In the genomic region with DNA sequence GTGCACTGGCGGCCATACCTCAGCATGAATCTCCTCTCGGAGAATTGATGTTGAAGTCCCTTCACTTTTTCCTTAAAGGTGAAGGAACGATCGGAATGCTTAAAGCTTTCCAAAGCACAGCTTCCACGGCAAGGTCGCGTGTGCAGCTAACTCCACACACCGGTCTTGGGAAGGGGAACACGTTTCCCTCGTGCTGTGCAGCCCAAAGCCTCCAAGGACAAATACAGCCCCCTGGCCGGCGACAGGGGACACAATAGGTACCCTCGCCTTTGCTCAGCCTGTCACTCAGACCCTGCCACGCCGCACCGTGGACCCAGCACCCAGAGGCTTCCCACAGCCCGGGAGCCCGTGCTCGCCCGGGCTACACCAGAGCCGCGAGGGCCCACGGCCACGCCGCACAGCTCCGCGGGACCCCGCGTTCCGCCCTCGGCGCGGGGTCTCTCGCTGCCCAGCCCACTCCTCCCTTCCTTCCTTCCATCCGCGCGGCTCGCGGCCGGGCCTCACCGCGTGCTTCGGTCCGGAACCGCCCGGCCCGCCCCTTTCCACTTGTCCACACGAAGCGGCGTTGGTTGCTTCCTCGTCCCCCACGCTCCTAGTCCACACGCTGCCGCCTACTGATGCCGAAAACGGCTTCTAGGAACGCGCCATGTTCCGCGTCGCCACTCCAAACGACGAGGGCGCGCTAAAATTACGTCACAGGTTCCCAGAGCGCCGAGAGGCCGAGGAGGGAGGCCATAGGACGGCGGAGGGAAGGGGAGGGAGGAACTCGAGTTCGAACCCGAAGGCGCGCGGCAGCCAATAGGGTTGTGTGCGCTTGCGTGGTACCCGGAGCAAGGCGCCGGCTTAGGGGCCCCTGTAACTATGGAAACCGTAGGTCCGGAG, we compare ENCODE assay signal across 8 mouse cellular contexts. TPM values are rescaled to one million over a fixed set of nuclear protein-coding genes. Genes with fewer than 3 reads are reported as not detected.
DNase-seq lines count a peak whose midpoint lies in the region; ATAC-seq and TF ChIP-seq lines count a peak whose summit lies in the region.

A gene (minus strand): TSS at position 703 of the 882 bp plus-strand sequence.

- no peaks in the 10 kb centered on the region for H3K36me3 ChIP-seq in embryonic facial prominence, embryonic 14.5 days (ENCODE audit: control insufficient read depth, insufficient read depth, low read length)
- no peaks in the 10 kb centered on the region for H3K36me3 ChIP-seq in heart, adult 2 months (ENCODE audit: control insufficient read depth, insufficient read depth, low read length)
- no peaks in the 10 kb centered on the region for H3K36me3 ChIP-seq in limb, embryonic 13.5 days
- no peaks in the 10 kb centered on the region for H3K36me3 ChIP-seq in midbrain, embryonic 16.5 days (ENCODE audit: control insufficient read depth, insufficient read depth, low read length)

- peak within 1 kb of the TSS; percentile 99 for H3K4me3 ChIP-seq in embryonic facial prominence, embryonic 14.5 days (ENCODE audit: low read depth, low read length)
- H3K4me3 ChIP-seq in heart, adult 2 months = peak within 1 kb of the TSS; percentile 71
- H3K4me3 ChIP-seq in limb, embryonic 13.5 days = peak within 1 kb of the TSS; percentile 98
- peak within 1 kb of the TSS; percentile 98 for H3K4me3 ChIP-seq in midbrain, embryonic 16.5 days (ENCODE audit: low read depth, low read length)

- peak; percentile 95 for DNase-seq in 3T3-L1 (ENCODE audit: low read depth, low spot score)
- DNase-seq in adrenal gland, postnatal 4 days (ENCODE audit: low spot score in 2 of 2) = peak; percentile 66 to 79
- DNase-seq in embryonic facial prominence, embryonic 14.5 days (ENCODE audit: low spot score) = peak; percentile 98
- peak; percentile 89 to 90 for DNase-seq in heart, adult 2 months
- peak; percentile 86 to 89 for DNase-seq in kidney, adult 8-10 months
- peak; percentile 79 to 95 for DNase-seq in spleen, postnatal 10 days (ENCODE audit: low spot score in 2 of 2)

- peak within 1 kb of the TSS; percentile 86 for H3K9ac ChIP-seq in embryonic facial prominence, embryonic 14.5 days (ENCODE audit: low read depth, low read length)
- H3K9ac ChIP-seq in heart, adult 2 months (ENCODE audit: low read depth, low read length) = peak within 1 kb of the TSS; percentile 84
- peak within 1 kb of the TSS; percentile 90 for H3K9ac ChIP-seq in limb, embryonic 13.5 days
- H3K9ac ChIP-seq in midbrain, embryonic 16.5 days (ENCODE audit: low read depth, low read length) = peak within 1 kb of the TSS; percentile 87

- no peaks in the 10 kb centered on the region for H3K27me3 ChIP-seq in embryonic facial prominence, embryonic 14.5 days (replicated peaks; ENCODE audit: control insufficient read depth, insufficient read depth, low read length)
- no peaks in the 10 kb centered on the region for H3K27me3 ChIP-seq in heart, adult 2 months (ENCODE audit: control insufficient read depth, insufficient read depth, low read length)
- no peaks in the 10 kb centered on the region for H3K27me3 ChIP-seq in limb, embryonic 13.5 days
- no peaks in the 10 kb centered on the region for H3K27me3 ChIP-seq in midbrain, embryonic 16.5 days (ENCODE audit: control insufficient read depth, insufficient read depth, low read depth, low read length)

- TF ChIP-seq CTCF in heart, adult 2 months (IDR thresholded peaks at IDR 0.05) = no peak

- no peak for TF ChIP-seq EP300 in heart, adult 2 months (IDR thresholded peaks at IDR 0.05; ENCODE audit: insufficient read depth, low read depth, low read length)

- no peaks in the 10 kb centered on the region for H3K79me2 ChIP-seq in heart, adult 2 months (replicated peaks; ENCODE audit: control insufficient read depth, insufficient read depth, low read length)

- peak within 1 kb of the TSS; percentile 68 for H3K4me2 ChIP-seq in embryonic facial prominence, embryonic 14.5 days (ENCODE audit: low read depth, low read length)
- peak within 1 kb of the TSS; percentile 71 for H3K4me2 ChIP-seq in limb, embryonic 13.5 days (replicated peaks)
- H3K4me2 ChIP-seq in midbrain, embryonic 16.5 days (ENCODE audit: low read length) = peak within 1 kb of the TSS; percentile 74

- peak within 1 kb of the TSS; percentile 87 for H3K27ac ChIP-seq in embryonic facial prominence, embryonic 14.5 days (replicated peaks; ENCODE audit: low read depth, low read length)
- peak within 1 kb of the TSS; percentile 62 for H3K27ac ChIP-seq in heart, adult 2 months
- peak within 1 kb of the TSS; percentile 86 for H3K27ac ChIP-seq in limb, embryonic 13.5 days
- H3K27ac ChIP-seq in midbrain, embryonic 16.5 days (ENCODE audit: low read length) = peak within 1 kb of the TSS; percentile 84

- intact Hi-C loops in heart, adult 2 months (cut with DNase I) = loop anchor here (1.0 kb wide), 1 partner anchor 13 kb away; no protein-coding TSS in a partner anchor

- no peaks in the 10 kb centered on the region for H3K9me3 ChIP-seq in embryonic facial prominence, embryonic 14.5 days (ENCODE audit: control insufficient read depth, low read length)
- H3K9me3 ChIP-seq in limb, embryonic 13.5 days = no peaks in the 10 kb centered on the region
- H3K9me3 ChIP-seq in midbrain, embryonic 16.5 days (replicated peaks; ENCODE audit: control insufficient read depth, low read length, poor library complexity, severe bottlenecking) = no peaks in the 10 kb centered on the region

- peak; percentile 97 for ATAC-seq in embryonic facial prominence, embryonic 14.5 days (ENCODE audit: low read depth)
- peak; percentile 97 for ATAC-seq in limb, embryonic 13.5 days (ENCODE audit: low FRiP score, low read depth)
- peak; percentile 98 for ATAC-seq in midbrain, embryonic 16.5 days

- H3K4me1 ChIP-seq in embryonic facial prominence, embryonic 14.5 days (ENCODE audit: control insufficient read depth, insufficient read depth, low read length) = peaks cover 6% of the 10 kb centered on the region; the same call in 1 of the 2 replicates
- H3K4me1 ChIP-seq in heart, adult 2 months (ENCODE audit: control insufficient read depth, insufficient read depth, low read length) = no peaks in the 10 kb centered on the region
- peaks cover 7% of the 10 kb centered on the region for H3K4me1 ChIP-seq in limb, embryonic 13.5 days
- H3K4me1 ChIP-seq in midbrain, embryonic 16.5 days (ENCODE audit: control insufficient read depth, insufficient read depth, low read length) = peaks cover 14% of the 10 kb centered on the region

- TF ChIP-seq POLR2A in heart, adult 2 months (IDR thresholded peaks at IDR 0.05; ENCODE audit: insufficient read depth, low read depth, low read length) = no peak; the same call in 1 of the 2 replicates

- WGBS in embryonic facial prominence, embryonic 14.5 days = under 1% methylated on average over 69 of the region's 84 CpGs
- whole genome bisulfite sequencing in heart, adult 2 months = under 1% methylated on average over 84 of the region's 84 CpGs
- WGBS in limb, embryonic 13.5 days = under 1% methylated on average over 76 of the region's 84 CpGs
- under 1% methylated on average over 84 of the region's 84 CpGs for WGBS in midbrain, embryonic 16.5 days

RNA-seq across cellular contexts. Expression of the gene that starts here (rescaled TPM):
- 10 to 100 TPM; 41.7 to 45.6 TPM for total RNA-seq in adrenal gland, postnatal 4 days (2021)
- 51.4 and 54.4 TPM in 2 replicates for polyA plus RNA-seq in embryonic facial prominence, embryonic 14.5 days (2014; fragmentation: Nextera tagmentation; extraction: Ambion mirVana)
- 10 to 100 TPM; 21.3 to 27.3 TPM for total RNA-seq in heart, adult 2 months (2021)
- 15.7 and 19.6 TPM in 2 replicates for polyA plus RNA-seq in heart, adult 2 months (2012; rRNA removed)
- 44.8 and 46.3 TPM in 2 replicates for polyA plus RNA-seq in limb, embryonic 13.5 days (2015; fragmentation: Nextera tagmentation; extraction: Ambion mirVana)
- polyA plus RNA-seq in midbrain, embryonic 16.5 days (2015; fragmentation: Nextera tagmentation; extraction: Ambion mirVana) = 40.3 and 41.1 TPM in 2 replicates

Comparison
In these comparisons a context has a peak if more than half of its experiments do, and no peak if none do; other contexts are left out.
1. Peak in every context shown above with its lines: DNase-seq, ATAC-seq, H3K4me3 ChIP-seq and H3K27ac ChIP-seq.